Mouse (Mus musculus): ENCODE measurements around the gene Cant1. TPM values are rescaled to one million over a fixed set of nuclear protein-coding genes. Genes with fewer than 3 reads are reported as not detected.

The Cant1 gene
- total RNA-seq (2023): 23.3 and 27.4 TPM in 2 replicates

DNA sequence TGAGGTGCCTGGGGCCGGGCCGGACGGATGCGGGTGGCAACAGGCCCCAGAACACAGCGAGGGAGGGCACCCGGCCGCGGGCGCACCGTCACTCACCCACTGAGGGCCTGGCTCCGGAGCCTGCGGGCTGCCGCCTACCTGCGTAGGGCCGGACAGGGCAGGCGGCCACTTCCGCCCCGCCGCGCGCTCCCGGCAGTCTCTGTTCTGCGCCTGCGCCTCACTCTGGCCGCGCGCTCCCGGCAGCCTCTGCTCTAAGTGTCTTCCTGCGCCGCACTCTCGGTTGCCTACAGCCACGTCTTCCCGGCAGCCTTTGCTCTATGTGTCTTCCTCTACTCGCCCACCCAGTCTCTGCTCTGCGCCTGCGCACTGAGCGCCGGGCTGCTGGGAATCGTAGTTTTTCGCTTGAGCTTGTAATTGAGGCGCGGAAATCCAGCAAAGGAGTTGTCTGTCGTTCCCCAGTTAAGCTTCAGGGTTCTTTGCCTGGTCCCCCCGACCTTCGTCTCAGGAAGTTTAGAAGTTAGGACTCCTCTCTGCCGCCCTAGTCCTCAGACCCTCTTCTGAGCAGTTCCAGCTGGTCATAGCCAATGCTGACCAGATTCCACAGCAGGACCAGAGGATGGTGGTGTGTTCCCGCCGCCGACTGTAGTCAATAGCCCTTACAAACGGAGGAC lies at the start of gene Cant1:
TSS of gene Cant1 (minus strand) at position 253 of the 671 bp plus-strand sequence.

DNA sequence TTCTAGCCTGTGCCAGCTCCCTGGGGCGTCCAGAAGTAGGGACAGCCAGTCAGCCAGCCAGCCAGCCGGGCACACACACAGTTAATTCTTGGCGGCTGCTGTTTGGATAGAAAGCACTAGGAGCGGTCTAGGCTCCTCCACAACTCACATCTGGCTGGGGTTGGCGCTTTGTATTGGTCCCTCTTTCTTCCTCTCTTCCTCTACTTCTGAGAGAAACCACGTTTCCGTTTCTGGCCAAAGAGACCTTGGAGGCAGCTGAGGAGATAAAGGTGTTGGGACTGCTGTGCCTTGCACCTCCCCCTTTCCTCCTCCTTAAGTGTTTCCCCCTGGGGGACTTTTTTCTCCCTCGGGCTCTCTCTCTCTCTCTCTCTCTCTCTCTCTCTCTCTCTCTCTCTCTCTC lies 9.1 kb upstream of the Cant1 start, which contains the start of gene C1qtnf1:
TSS of gene C1qtnf1 (plus strand) at position 218 of the 400 bp plus-strand sequence.

DNA sequence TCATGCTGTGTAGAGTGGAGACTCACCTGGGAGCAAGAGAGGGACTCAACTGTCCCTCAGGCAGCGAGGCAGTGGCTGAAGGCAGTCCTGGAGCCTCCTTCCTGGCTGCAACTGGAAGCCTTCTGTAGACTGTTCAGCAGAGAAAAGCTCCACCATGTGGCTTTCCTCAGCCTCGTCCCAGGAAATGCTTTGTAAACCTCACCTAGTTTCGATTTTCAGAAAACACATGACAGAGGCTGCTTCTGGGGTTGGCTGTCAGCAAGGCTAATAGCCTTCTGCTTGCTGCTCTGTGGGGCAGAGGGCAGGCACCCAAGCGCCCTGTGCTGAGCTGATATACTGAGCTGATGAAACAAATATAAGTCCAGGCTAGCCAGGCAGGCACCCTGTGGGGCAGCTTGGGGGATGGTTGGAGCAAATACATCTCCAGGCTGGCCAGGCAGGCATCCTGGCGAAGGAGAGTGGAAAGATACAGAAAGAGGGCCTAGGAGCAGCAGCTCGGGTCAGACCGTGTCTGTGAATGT lies 17.1 kb downstream of the Cant1 start, which contains the start of gene Lgals3bp:
TSS of gene Lgals3bp (minus strand) at position 333 of the 521 bp plus-strand sequence.

Other genes starting within 250 kb of the Cant1 start
- 43.2 and 71.7 TPM in 2 replicates for gene Cyth1, start 170.5 kb downstream of the Cant1 start, total RNA-seq (2023)
- 10.8 and 19.8 TPM in 2 replicates for gene Usp36, start 128.8 kb downstream of the Cant1 start, total RNA-seq (2023)
- gene Cep295nl, start 76.6 kb downstream of the Cant1 start, total RNA-seq (2023): 11.3 and 28.7 TPM in 2 replicates
- 144 and 148 TPM in 2 replicates for gene Timp2, start 63.3 kb downstream of the Cant1 start, total RNA-seq (2023)
- gene Lgals3bp, start 17.0 kb downstream of the Cant1 start, total RNA-seq (2023): 7.4 and 8.2 TPM in 2 replicates
- not detected in 2 replicates for gene C1qtnf1, start 9.1 kb upstream of the Cant1 start, total RNA-seq (2023)
- 1.9 and 3.4 TPM in 2 replicates for gene Engase, start 57.7 kb upstream of the Cant1 start, total RNA-seq (2023)

Data from neutrophil, adult 65 days (primary cell).